In the genomic region with DNA sequence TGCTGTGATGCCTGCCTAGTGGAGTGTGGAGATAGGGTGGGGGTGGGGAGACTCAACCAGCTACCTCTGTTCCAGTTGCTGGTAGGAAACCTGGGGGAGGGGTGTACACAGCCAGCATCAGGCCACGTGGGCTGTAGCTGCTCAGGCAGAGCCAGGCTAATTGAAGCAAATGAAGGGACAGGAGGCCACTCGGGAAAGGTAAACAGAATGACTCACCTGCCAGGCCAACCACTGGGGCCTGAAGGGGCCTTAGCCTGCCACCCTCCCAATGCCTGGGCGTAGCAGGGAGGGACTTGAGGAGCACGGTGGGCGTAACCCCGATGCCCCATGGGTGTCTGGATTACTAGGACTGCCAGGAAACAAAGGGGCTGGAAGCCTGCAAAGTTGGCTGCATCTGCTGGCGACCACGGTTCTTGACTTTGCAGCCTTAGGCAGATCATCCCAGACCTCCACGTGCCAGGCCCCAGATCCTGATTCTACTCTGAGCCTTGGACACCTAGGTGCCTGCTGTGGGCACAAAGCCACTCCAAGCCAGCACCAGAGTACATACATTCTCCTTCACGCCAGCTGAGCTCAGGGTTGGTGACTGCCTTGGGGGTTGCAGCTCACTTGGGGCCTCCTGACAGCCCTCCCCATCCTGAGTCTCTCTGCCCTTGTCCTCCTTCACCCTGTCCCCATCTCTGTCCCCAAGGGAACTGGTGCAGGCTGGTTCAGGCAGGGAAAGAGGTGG, we compare ENCODE assay signal across 9 mouse cellular contexts. TPM values are rescaled to one million over a fixed set of nuclear protein-coding genes. Genes with fewer than 3 reads are reported as not detected.
DNase-seq lines count a peak whose midpoint lies in the region; ATAC-seq lines count a peak whose summit lies in the region.
"Had no signal": no experiment of that assay in that cellular context is flagged by ENCODE, and none has a peak within 500 bp of the region (broad histone marks: within the 10 kb centered on the region; RNA-seq: fewer than 3 reads in every experiment).

No protein-coding gene starts in this region.

- ATAC-seq in heart, embryonic 13.5 days (ENCODE audit: extremely low read depth, insufficient number of reproducible peaks, low FRiP score, low TSS enrichment): no peak
- ATAC-seq in forebrain, embryonic 16.5 days: peak; percentile 41; the same call in 1 of the 2 replicates
- ATAC-seq in limb, embryonic 11.5 days (ENCODE audit: insufficient number of reproducible peaks, low FRiP score, low TSS enrichment, low read depth): 0 out of 2 replicates have a peak, but pooled peaks have one; percentile 44
- ATAC-seq in midbrain, embryonic 14.5 days (ENCODE audit: low FRiP score, low TSS enrichment): peak; percentile 42; the same call in 1 of the 2 replicates

- 30% methylated on average over 10 of the region's 10 CpGs for WGBS in heart, embryonic 13.5 days
- WGBS in forebrain, embryonic 16.5 days: 19% methylated on average over 10 of the region's 10 CpGs
- WGBS in limb, embryonic 11.5 days: 29% methylated on average over 10 of the region's 10 CpGs
- WGBS in midbrain, embryonic 14.5 days: 13% methylated on average over 10 of the region's 10 CpGs

- H3K4me1 ChIP-seq in heart, embryonic 13.5 days: peaks cover 42% of the 10 kb centered on the region
- peaks cover 5% of the 10 kb centered on the region for H3K4me1 ChIP-seq in forebrain, embryonic 16.5 days (replicated peaks; ENCODE audit: control insufficient read depth, insufficient read depth, low read length)
- peaks cover 12% of the 10 kb centered on the region for H3K4me1 ChIP-seq in limb, embryonic 11.5 days (ENCODE audit: control insufficient read depth, insufficient read depth, low read length)
- H3K4me1 ChIP-seq in midbrain, embryonic 14.5 days (ENCODE audit: control insufficient read depth, insufficient read depth, low read length): peaks cover 12% of the 10 kb centered on the region

- intact Hi-C loops in heart, postnatal 10 days (cut with DNase I): loop anchor here (2.0 kb wide), 1 partner anchor 19 kb away; no protein-coding TSS in a partner anchor
- intact Hi-C loops in left cerebral cortex, postnatal 10 days (cut with DNase I): no loop called here

- DNase-seq in heart, postnatal 10 days: no peak
- peak; percentile 53 for DNase-seq in limb, embryonic 11.5 days (ENCODE audit: low spot score)
- DNase-seq in midbrain, embryonic 14.5 days: peak; percentile 62
- no peak for DNase-seq in frontal cortex, postnatal 25 days (ENCODE audit: low spot score in 2 of 2)
- DNase-seq in left cerebral cortex, postnatal 10 days (ENCODE audit: extremely low spot score in 1 of 2, low spot score in 2 of 2): no peak
- DNase-seq in spleen, postnatal 10 days (ENCODE audit: low spot score in 2 of 2): no peak

- H3K4me3 ChIP-seq in heart, embryonic 13.5 days: no peak overlapping the region
- no peak overlapping the region for H3K4me3 ChIP-seq in forebrain, embryonic 16.5 days (replicated peaks; ENCODE audit: low read length)
- no peak overlapping the region for H3K4me3 ChIP-seq in limb, embryonic 11.5 days (ENCODE audit: low read depth, low read length)
- H3K4me3 ChIP-seq in midbrain, embryonic 14.5 days (replicated peaks; ENCODE audit: low read depth, low read length): no peak overlapping the region

- peaks cover 28% of the 10 kb centered on the region for H3K27me3 ChIP-seq in heart, embryonic 13.5 days (replicated peaks)
- no peaks in the 10 kb centered on the region for H3K27me3 ChIP-seq in forebrain, embryonic 16.5 days (replicated peaks; ENCODE audit: control insufficient read depth, insufficient read depth, low read length)
- H3K27me3 ChIP-seq in limb, embryonic 11.5 days (ENCODE audit: control insufficient read depth, insufficient read depth, low read length): 0 out of 2 replicates have a peak, but pooled peaks cover 4% of the 10 kb centered on the region
- no peaks in the 10 kb centered on the region for H3K27me3 ChIP-seq in midbrain, embryonic 14.5 days (ENCODE audit: control insufficient read depth, insufficient read depth, low read length)

- peak overlapping the region; percentile 67 for H3K9ac ChIP-seq in heart, embryonic 13.5 days
- H3K9ac ChIP-seq in forebrain, embryonic 16.5 days (replicated peaks; ENCODE audit: low read depth, low read length): peak overlapping the region; percentile 27; the same call in 1 of the 2 replicates
- peak overlapping the region; percentile 47 for H3K9ac ChIP-seq in limb, embryonic 11.5 days (ENCODE audit: low read length)
- peak overlapping the region; percentile 34; the same call in 1 of the 2 replicates for H3K9ac ChIP-seq in midbrain, embryonic 14.5 days (replicated peaks; ENCODE audit: low read length)

- no peak overlapping the region for H3K4me2 ChIP-seq in heart, embryonic 13.5 days
- no peak overlapping the region for H3K4me2 ChIP-seq in forebrain, embryonic 16.5 days (ENCODE audit: low read length)
- H3K4me2 ChIP-seq in limb, embryonic 11.5 days (ENCODE audit: low read depth, severe bottlenecking): peak overlapping the region; percentile 22; the same call in 1 of the 2 replicates
- H3K4me2 ChIP-seq in midbrain, embryonic 14.5 days (ENCODE audit: low read length): no peak overlapping the region

- H3K36me3 ChIP-seq in heart, embryonic 13.5 days: peaks cover 32% of the 10 kb centered on the region
- H3K36me3 ChIP-seq in forebrain, embryonic 16.5 days (ENCODE audit: control insufficient read depth, insufficient read depth): peaks cover 7% of the 10 kb centered on the region; the same call in 1 of the 2 replicates
- peaks cover 16% of the 10 kb centered on the region for H3K36me3 ChIP-seq in limb, embryonic 11.5 days (ENCODE audit: control insufficient read depth, insufficient read depth, low read length)
- peaks cover 32% of the 10 kb centered on the region for H3K36me3 ChIP-seq in midbrain, embryonic 14.5 days (ENCODE audit: control insufficient read depth, insufficient read depth, low read length)

- H3K9me3 ChIP-seq in heart, embryonic 13.5 days: no peaks in the 10 kb centered on the region
- no peaks in the 10 kb centered on the region for H3K9me3 ChIP-seq in forebrain, embryonic 16.5 days (ENCODE audit: control insufficient read depth, low read length)
- H3K9me3 ChIP-seq in limb, embryonic 11.5 days (ENCODE audit: control insufficient read depth, low read length): no peaks in the 10 kb centered on the region
- no peaks in the 10 kb centered on the region for H3K9me3 ChIP-seq in midbrain, embryonic 14.5 days (ENCODE audit: control insufficient read depth, low read length)

- peak overlapping the region; percentile 28; the same call in 1 of the 2 replicates for H3K27ac ChIP-seq in heart, embryonic 13.5 days (replicated peaks)
- no peak overlapping the region for H3K27ac ChIP-seq in forebrain, embryonic 16.5 days (ENCODE audit: low read length)
- peak overlapping the region; percentile 47; the same call in 1 of the 2 replicates for H3K27ac ChIP-seq in limb, embryonic 11.5 days (replicated peaks; ENCODE audit: low read depth, low read length)
- H3K27ac ChIP-seq in midbrain, embryonic 14.5 days (replicated peaks; ENCODE audit: low read depth, low read length): peak overlapping the region; percentile 67
- H3K27ac ChIP-seq: macrophage had no signal

RNA-seq across cellular contexts. Expression of a gene that starts 9.0 kb away (rescaled TPM):
- polyA plus RNA-seq in heart, embryonic 13.5 days (2015; fragmentation: Nextera tagmentation; extraction: Ambion mirVana): 2.1 and 2.4 TPM in 2 replicates
- 1 to 10 TPM; 2.4 to 3.1 TPM for total RNA-seq in heart, postnatal 10 days (2021)
- polyA plus RNA-seq in forebrain, embryonic 16.5 days (2015; fragmentation: Nextera tagmentation; extraction: Ambion mirVana): 0.43 TPM in 1 of 2 replicates, not detected in the other
- 0.71 and 1.8 TPM in 2 replicates for polyA plus RNA-seq in limb, embryonic 11.5 days (2014; fragmentation: Nextera tagmentation; extraction: Ambion mirVana)
- polyA plus RNA-seq in midbrain, embryonic 14.5 days (2014; fragmentation: Nextera tagmentation; extraction: Ambion mirVana): 0.18 and 0.21 TPM in 2 replicates
- under 1 TPM in 1 of 2 experiments, not detected in 1; 0.26 TPM for total RNA-seq in left cerebral cortex, postnatal 10 days (2021)

RNA-seq across cellular contexts. Expression of a gene that starts 10.1 kb away (rescaled TPM):
- 134 and 140 TPM in 2 replicates for polyA plus RNA-seq in heart, embryonic 13.5 days (2015; fragmentation: Nextera tagmentation; extraction: Ambion mirVana)
- 10 to 100 TPM; 70.5 to 72.7 TPM for total RNA-seq in heart, postnatal 10 days (2021)
- polyA plus RNA-seq in forebrain, embryonic 16.5 days (2015; fragmentation: Nextera tagmentation; extraction: Ambion mirVana): 222 and 241 TPM in 2 replicates
- 234 and 252 TPM in 2 replicates for polyA plus RNA-seq in limb, embryonic 11.5 days (2014; fragmentation: Nextera tagmentation; extraction: Ambion mirVana)
- 268 and 318 TPM in 2 replicates for polyA plus RNA-seq in midbrain, embryonic 14.5 days (2014; fragmentation: Nextera tagmentation; extraction: Ambion mirVana)
- total RNA-seq in left cerebral cortex, postnatal 10 days (2021): 100 to 1,000 TPM; 103 to 110 TPM

RNA-seq across cellular contexts. Expression of a gene that starts 11.5 kb away (rescaled TPM):
- not detected in 2 replicates for polyA plus RNA-seq in heart, embryonic 13.5 days (2015; fragmentation: Nextera tagmentation; extraction: Ambion mirVana)
- under 1 TPM in 1 of 2 experiments, not detected in 1; 0.60 TPM for total RNA-seq in heart, postnatal 10 days (2021)
- polyA plus RNA-seq in forebrain, embryonic 16.5 days (2015; fragmentation: Nextera tagmentation; extraction: Ambion mirVana): not detected in 2 replicates
- 0.47 and 0.85 TPM in 2 replicates for polyA plus RNA-seq in limb, embryonic 11.5 days (2014; fragmentation: Nextera tagmentation; extraction: Ambion mirVana)
- polyA plus RNA-seq in midbrain, embryonic 14.5 days (2014; fragmentation: Nextera tagmentation; extraction: Ambion mirVana): not detected in 2 replicates
- total RNA-seq in left cerebral cortex, postnatal 10 days (2021): not detected
- polyA plus RNA-seq: macrophage had no signal

RNA-seq across cellular contexts. Expression of a gene that starts 33.6 kb away (rescaled TPM):
- 427 and 448 TPM in 2 replicates for polyA plus RNA-seq in heart, embryonic 13.5 days (2015; fragmentation: Nextera tagmentation; extraction: Ambion mirVana)
- total RNA-seq in heart, postnatal 10 days (2021): 100 to 1,000 TPM; 306 to 311 TPM
- polyA plus RNA-seq in forebrain, embryonic 16.5 days (2015; fragmentation: Nextera tagmentation; extraction: Ambion mirVana): 238 and 265 TPM in 2 replicates
- 640 and 656 TPM in 2 replicates for polyA plus RNA-seq in limb, embryonic 11.5 days (2014; fragmentation: Nextera tagmentation; extraction: Ambion mirVana)
- polyA plus RNA-seq in midbrain, embryonic 14.5 days (2014; fragmentation: Nextera tagmentation; extraction: Ambion mirVana): 241 and 300 TPM in 2 replicates
- 100 to 1,000 TPM; 136 to 138 TPM for total RNA-seq in left cerebral cortex, postnatal 10 days (2021)

RNA-seq across cellular contexts. Expression of a gene that starts 42.0 kb away (rescaled TPM):
- polyA plus RNA-seq in heart, embryonic 13.5 days (2015; fragmentation: Nextera tagmentation; extraction: Ambion mirVana): 435 and 436 TPM in 2 replicates
- total RNA-seq in heart, postnatal 10 days (2021): 100 to 1,000 TPM; 236 to 257 TPM
- polyA plus RNA-seq in forebrain, embryonic 16.5 days (2015; fragmentation: Nextera tagmentation; extraction: Ambion mirVana): 477 and 485 TPM in 2 replicates
- polyA plus RNA-seq in limb, embryonic 11.5 days (2014; fragmentation: Nextera tagmentation; extraction: Ambion mirVana): 593 and 597 TPM in 2 replicates
- polyA plus RNA-seq in midbrain, embryonic 14.5 days (2014; fragmentation: Nextera tagmentation; extraction: Ambion mirVana): 353 and 438 TPM in 2 replicates
- total RNA-seq in left cerebral cortex, postnatal 10 days (2021): 100 to 1,000 TPM; 406 to 417 TPM

Comparison
In these comparisons a context has a peak if more than half of its experiments do, and no peak if none do; other contexts are left out.
1. DNase-seq: peak in limb, embryonic 11.5 days (single experiment) and midbrain, embryonic 14.5 days (single experiment); none in heart, postnatal 10 days (0 of 2), frontal cortex, postnatal 25 days (0 of 2), left cerebral cortex, postnatal 10 days (0 of 2) and spleen, postnatal 10 days (0 of 2).
2. Peak in every context shown above with its lines, with median percentiles within 50 percentile points of each other: H3K9ac ChIP-seq.